Mouse (Mus musculus) stomach, embryonic 15.5 days (tissue): ENCODE results near the gene Rims4. TPM values are rescaled to one million over a fixed set of nuclear protein-coding genes. Genes with fewer than 3 reads are reported as not detected.

Experiments used
- ATAC-seq: fragments of 200-750 bp; cut with Nextera tagmentation; 2 replicates; pipeline ENCODE4 v1.8.0; 2017; ENCODE audit warnings: low read depth, moderate number of reproducible peaks, moderate TSS enrichment; ENCODE audit not compliant: insufficient read depth, low FRiP score
- H3K27ac ChIP-seq: fragments of 300-500 bp; sonication (generic); 2 replicates; pipeline ENCODE4 v1.5.1; 2015; ENCODE audit warnings: mild to moderate bottlenecking, inconsistent platforms
- H3K27me3 ChIP-seq: fragments of 300-500 bp; sonication (generic); replicated peaks from 2 replicates; pipeline ENCODE4 v1.6.1; 2015; ENCODE audit warnings: inconsistent platforms
- H3K36me3 ChIP-seq: fragments of 300-500 bp; sonication (generic); 2 replicates; pipeline ENCODE4 v1.6.1; 2015; ENCODE audit warnings: inconsistent platforms
- H3K4me1 ChIP-seq: fragments of 300-500 bp; sonication (generic); 2 replicates; pipeline ENCODE4 v1.6.1; 2015; ENCODE audit warnings: inconsistent platforms
- H3K4me2 ChIP-seq: fragments of 300-500 bp; sonication (generic); 2 replicates; pipeline ENCODE4 v1.6.1; 2015; ENCODE audit warnings: mild to moderate bottlenecking, inconsistent platforms
- H3K4me3 ChIP-seq: fragments of 300-500 bp; sonication (generic); replicated peaks from 2 replicates; pipeline ENCODE4 v1.5.1; 2015; ENCODE audit warnings: inconsistent platforms
- H3K9ac ChIP-seq: fragments of 300-500 bp; sonication (generic); 2 replicates; pipeline ENCODE4 v1.6.1; 2015; ENCODE audit warnings: inconsistent platforms
- H3K9me3 ChIP-seq: fragments of 300-500 bp; sonication (generic); 2 replicates; pipeline ENCODE4 v1.6.1; 2016; ENCODE audit warnings: inconsistent platforms
- WGBS: fragments of 180-500 bp; shearing (Covaris S2); methylation state at CpG from one replicate; pipeline ENCODE4 v1.1.7; 2015; 5-methylcytosine and 5-hydroxymethylcytosine counted together
- polyA plus RNA-seq: library from polyadenylated mRNA; unstranded; fragments of >200 nt; fragmentation: Nextera tagmentation; extraction: Ambion mirVana; gene quantifications from 2 replicates; pipeline ENCODE4 v1.2.1, GENCODE M21; 2015

Rims4 gene
- polyA plus RNA-seq, 1 experiment from 2014 or later: 1.0 TPM

GRCm38 (mm10) chr2:163853461-163853901 lies 65.0 kb downstream of the Rims4 start, which contains the start of gene Kcnk15:
Gene Kcnk15 (plus strand): TSS chr2:163853651.
- Histone ChIP-seq H3K4me2 (peak within 1 kb of the TSS; percentile 42), H3K4me3 (peak within 1 kb of the TSS; percentile 19), H3K36me3 (no peaks in the 10 kb centered on the region), H3K9me3 (no peaks in the 10 kb centered on the region), H3K9ac (no peak within 1 kb of the TSS), H3K27ac (no peak within 1 kb of the TSS), H3K4me1 (peaks cover 11% of the 10 kb centered on the region; the same call in 1 of the 2 replicates), H3K27me3 (peaks cover 73% of the 10 kb centered on the region)
- under 1% methylated on average over 38 of the region's 38 CpGs for WGBS
- no peak for ATAC-seq

GRCm38 (mm10) chr2:163842043-163842442 lies 76.4 kb downstream of the Rims4 start:
- H3K27ac ChIP-seq: no peak overlapping the region
- H3K9me3 ChIP-seq: no peaks in the 10 kb centered on the region
- H3K27me3 ChIP-seq: no peaks in the 10 kb centered on the region
- H3K4me3 ChIP-seq: no peak overlapping the region
- H3K4me1 ChIP-seq: no peaks in the 10 kb centered on the region
- no peak overlapping the region for H3K9ac ChIP-seq
- ATAC-seq: no peak
- no peaks in the 10 kb centered on the region for H3K36me3 ChIP-seq
- no peak overlapping the region for H3K4me2 ChIP-seq
- 50% methylated on average over 4 of the region's 4 CpGs for WGBS

- no peaks in the 10 kb centered on the region for H3K9me3 ChIP-seq
- H3K4me2 ChIP-seq: no peak overlapping the region
- H3K27me3 ChIP-seq: no peaks in the 10 kb centered on the region
- no peak overlapping the region for H3K4me3 ChIP-seq
- no peaks in the 10 kb centered on the region for H3K36me3 ChIP-seq
- no peak overlapping the region for H3K9ac ChIP-seq
- 60% methylated on average over 6 of the region's 6 CpGs for WGBS
- no peak overlapping the region for H3K27ac ChIP-seq
- no peaks in the 10 kb centered on the region for H3K4me1 ChIP-seq
- ATAC-seq: no peak
Observed at GRCm38 (mm10) chr2:163839519-163839918, 79.0 kb downstream of the Rims4 start.

- 31% methylated on average over 9 of the region's 9 CpGs for WGBS
- Histone ChIP-seq H3K27ac (no peak overlapping the region), H3K4me3 (no peak overlapping the region), H3K27me3 (no peaks in the 10 kb centered on the region), H3K4me1 (no peaks in the 10 kb centered on the region), H3K9ac (no peak overlapping the region), H3K36me3 (no peaks in the 10 kb centered on the region), H3K4me2 (no peak overlapping the region), H3K9me3 (no peaks in the 10 kb centered on the region)
- no peak for ATAC-seq
Observed at GRCm38 (mm10) chr2:163838043-163838442, 80.4 kb downstream of the Rims4 start.

- 41% methylated on average over 1 of the region's 1 CpGs for WGBS
- ATAC-seq: no peak
- H3K4me2 ChIP-seq: no peak overlapping the region
Observed at GRCm38 (mm10) chr2:163831163-163831562, 87.3 kb downstream of the Rims4 start.

GRCm38 (mm10) chr2:163826494-163826893 lies 92.0 kb downstream of the Rims4 start:
- no peaks in the 10 kb centered on the region for H3K27me3 ChIP-seq
- no peak overlapping the region for H3K27ac ChIP-seq
- H3K4me3 ChIP-seq: no peak overlapping the region
- H3K4me1 ChIP-seq: no peaks in the 10 kb centered on the region
- H3K36me3 ChIP-seq: no peaks in the 10 kb centered on the region
- no peak overlapping the region for H3K9ac ChIP-seq
- no peaks in the 10 kb centered on the region for H3K9me3 ChIP-seq
- 65% methylated on average over 5 of the region's 5 CpGs for WGBS
- no peak overlapping the region for H3K4me2 ChIP-seq
- no peak for ATAC-seq

More at GRCm38 (mm10) chr2:163831163-163831562, 87.3 kb downstream of the Rims4 start:
- Histone ChIP-seq H3K4me3 (no peak overlapping the region), H3K36me3 (no peaks in the 10 kb centered on the region), H3K4me1 (no peaks in the 10 kb centered on the region), H3K27me3 (no peaks in the 10 kb centered on the region), H3K27ac (no peak overlapping the region), H3K9me3 (no peaks in the 10 kb centered on the region), H3K9ac (no peak overlapping the region)

GRCm38 (mm10) chr2:163825861-163826260 lies 92.6 kb downstream of the Rims4 start:
- Histone ChIP-seq H3K27me3 (no peaks in the 10 kb centered on the region), H3K9ac (no peak overlapping the region), H3K36me3 (no peaks in the 10 kb centered on the region), H3K4me2 (no peak overlapping the region), H3K27ac (no peak overlapping the region), H3K4me1 (no peaks in the 10 kb centered on the region), H3K9me3 (no peaks in the 10 kb centered on the region), H3K4me3 (no peak overlapping the region)
- no peak for ATAC-seq
- WGBS: 63% methylated on average over 1 of the region's 1 CpGs

GRCm38 (mm10) chr2:163823771-163824170 lies 94.7 kb downstream of the Rims4 start:
- peak; percentile 69 for ATAC-seq
- Histone ChIP-seq H3K9ac (no peak overlapping the region), H3K27ac (no peak overlapping the region), H3K27me3 (no peaks in the 10 kb centered on the region), H3K4me2 (peak overlapping the region; percentile 33), H3K36me3 (no peaks in the 10 kb centered on the region), H3K4me3 (no peak overlapping the region), H3K9me3 (no peaks in the 10 kb centered on the region), H3K4me1 (no peaks in the 10 kb centered on the region)
- 32% methylated on average over 11 of the region's 11 CpGs for WGBS

GRCm38 (mm10) chr2:163823248-163823647 lies 95.2 kb downstream of the Rims4 start:
- no peak overlapping the region for H3K27ac ChIP-seq
- H3K27me3 ChIP-seq: no peaks in the 10 kb centered on the region
- no peaks in the 10 kb centered on the region for H3K4me1 ChIP-seq
- WGBS: 5% methylated on average over 4 of the region's 4 CpGs
- no peak overlapping the region for H3K4me3 ChIP-seq
- H3K9me3 ChIP-seq: no peaks in the 10 kb centered on the region
- H3K4me2 ChIP-seq: peak overlapping the region; percentile 33
- no peak for ATAC-seq
- no peaks in the 10 kb centered on the region for H3K36me3 ChIP-seq
- H3K9ac ChIP-seq: no peak overlapping the region

- Histone ChIP-seq H3K27me3 (no peaks in the 10 kb centered on the region), H3K9ac (no peak within 1 kb of the TSS), H3K4me3 (no peak within 1 kb of the TSS), H3K4me1 (no peaks in the 10 kb centered on the region), H3K9me3 (no peaks in the 10 kb centered on the region), H3K4me2 (no peak within 1 kb of the TSS), H3K27ac (no peak within 1 kb of the TSS), H3K36me3 (no peaks in the 10 kb centered on the region)
- no peak for ATAC-seq
- 62% methylated on average over 4 of the region's 4 CpGs for WGBS
Observed at GRCm38 (mm10) chr2:163820607-163821006, 97.9 kb downstream of the Rims4 start, which contains the start of gene Ccn5. Gene Ccn5 (plus strand): TSS chr2:163820861.

GRCm38 (mm10) chr2:163814739-163815465 lies 103.6 kb downstream of the Rims4 start:
- 83% methylated on average over 9 of the region's 9 CpGs for WGBS
- H3K9ac ChIP-seq: no peak overlapping the region
- H3K4me2 ChIP-seq: no peak overlapping the region
- no peak overlapping the region for H3K27ac ChIP-seq
- H3K4me1 ChIP-seq: no peaks in the 10 kb centered on the region
- no peak for ATAC-seq
- H3K36me3 ChIP-seq: no peaks in the 10 kb centered on the region
- H3K4me3 ChIP-seq: no peak overlapping the region
- no peaks in the 10 kb centered on the region for H3K27me3 ChIP-seq
- no peaks in the 10 kb centered on the region for H3K9me3 ChIP-seq

GRCm38 (mm10) chr2:163813077-163813476 lies 105.4 kb downstream of the Rims4 start:
- H3K4me3 ChIP-seq: no peak overlapping the region
- ATAC-seq: no peak
- no peak overlapping the region for H3K9ac ChIP-seq
- no peaks in the 10 kb centered on the region for H3K27me3 ChIP-seq
- no peak overlapping the region for H3K4me2 ChIP-seq
- H3K9me3 ChIP-seq: no peaks in the 10 kb centered on the region
- 63% methylated on average over 5 of the region's 5 CpGs for WGBS
- no peak overlapping the region for H3K27ac ChIP-seq
- no peaks in the 10 kb centered on the region for H3K36me3 ChIP-seq
- H3K4me1 ChIP-seq: no peaks in the 10 kb centered on the region
